Comparison of ENCODE assay signal across 9 mouse cellular contexts in genomic region chr6:78899952-78900351, GRCm38 (mm10).
DNase-seq lines count a peak whose midpoint lies in the region; ATAC-seq and TF ChIP-seq lines count a peak whose summit lies in the region.
"Had no signal": no experiment of that assay in that cellular context is flagged by ENCODE, and none has a peak within 500 bp of the region (broad histone marks: within the 10 kb centered on the region; RNA-seq: fewer than 3 reads in every experiment).

No protein-coding gene starts in this region.

- H3K9ac ChIP-seq in midbrain, embryonic 11.5 days (ENCODE audit: low read length) = no peak overlapping the region
- H3K9ac ChIP-seq in midbrain, embryonic 16.5 days (ENCODE audit: low read depth, low read length) = no peak overlapping the region
- no peak overlapping the region for H3K9ac ChIP-seq in lung, postnatal 0 days (replicated peaks; ENCODE audit: low read depth)
- H3K9ac ChIP-seq: limb, embryonic 12.5 days had no signal

- DNase-seq in frontal cortex, postnatal 10 days (ENCODE audit: low spot score in 2 of 2) = no peak
- peak; percentile 92 for DNase-seq in midbrain, embryonic 11.5 days (ENCODE audit: low spot score, missing footprints)
- peak; percentile 70 for DNase-seq in adrenal gland, postnatal 10 days
- DNase-seq in forelimb bud, embryonic 11.5 days (ENCODE audit: low read depth, low spot score) = peak; percentile 71
- DNase-seq in lung, postnatal 0 days (ENCODE audit: low spot score) = peak; percentile 32
- DNase-seq in spleen, adult 12 weeks (ENCODE audit: low spot score) = no peak

- H3K27ac ChIP-seq in midbrain, embryonic 11.5 days (ENCODE audit: low read depth, low read length) = no peak overlapping the region
- H3K27ac ChIP-seq in midbrain, embryonic 16.5 days (ENCODE audit: low read length) = no peak overlapping the region
- no peak overlapping the region for H3K27ac ChIP-seq in lung, postnatal 0 days (ENCODE audit: low read length)
- H3K27ac ChIP-seq: limb, embryonic 12.5 days had no signal

- no peaks in the 10 kb centered on the region for H3K36me3 ChIP-seq in midbrain, embryonic 11.5 days (ENCODE audit: control insufficient read depth, insufficient read depth, low read length)
- no peaks in the 10 kb centered on the region for H3K36me3 ChIP-seq in midbrain, embryonic 16.5 days (ENCODE audit: control insufficient read depth, insufficient read depth, low read length)
- H3K36me3 ChIP-seq in lung, postnatal 0 days (ENCODE audit: insufficient read depth, low read length) = no peaks in the 10 kb centered on the region
- H3K36me3 ChIP-seq: limb, embryonic 12.5 days had no signal

- H3K4me2 ChIP-seq in midbrain, embryonic 11.5 days = no peak overlapping the region
- no peak overlapping the region for H3K4me2 ChIP-seq in midbrain, embryonic 16.5 days (ENCODE audit: low read length)
- H3K4me2 ChIP-seq in lung, postnatal 0 days (replicated peaks; ENCODE audit: low read depth, low read length) = no peak overlapping the region
- H3K4me2 ChIP-seq: limb, embryonic 12.5 days had no signal

- no peak overlapping the region for H3K4me3 ChIP-seq in midbrain, embryonic 11.5 days (ENCODE audit: low read depth, low read length)
- H3K4me3 ChIP-seq in midbrain, embryonic 16.5 days (ENCODE audit: low read depth, low read length) = no peak overlapping the region
- H3K4me3 ChIP-seq in lung, postnatal 0 days (ENCODE audit: low read depth, low read length) = no peak overlapping the region
- H3K4me3 ChIP-seq: limb, embryonic 12.5 days had no signal

- no peaks in the 10 kb centered on the region for H3K4me1 ChIP-seq in midbrain, embryonic 11.5 days (ENCODE audit: control insufficient read depth, insufficient read depth, low read length)
- H3K4me1 ChIP-seq in midbrain, embryonic 16.5 days (ENCODE audit: control insufficient read depth, insufficient read depth, low read length) = no peaks in the 10 kb centered on the region
- no peaks in the 10 kb centered on the region for H3K4me1 ChIP-seq in lung, postnatal 0 days (ENCODE audit: insufficient read depth, low read depth, low read length)
- H3K4me1 ChIP-seq: limb, embryonic 12.5 days had no signal

- H3K27me3 ChIP-seq in midbrain, embryonic 11.5 days (ENCODE audit: control insufficient read depth, insufficient read depth, low read length) = no peaks in the 10 kb centered on the region
- H3K27me3 ChIP-seq in midbrain, embryonic 16.5 days (ENCODE audit: control insufficient read depth, insufficient read depth, low read depth, low read length) = no peaks in the 10 kb centered on the region
- no peaks in the 10 kb centered on the region for H3K27me3 ChIP-seq in lung, postnatal 0 days (replicated peaks; ENCODE audit: insufficient read depth, low read length)
- H3K27me3 ChIP-seq: limb, embryonic 12.5 days had no signal

- peak; percentile 65 for TF ChIP-seq CTCF in lung, postnatal 0 days (IDR thresholded peaks at IDR 0.05)

- ATAC-seq in frontal cortex, adult (ENCODE audit: low TSS enrichment) = peak; percentile 34; the same call in 1 of the 2 replicates
- no peak; the same call in 1 of the 2 replicates for ATAC-seq in midbrain, embryonic 11.5 days (ENCODE audit: low FRiP score)
- ATAC-seq in midbrain, embryonic 16.5 days = no peak
- no peak for ATAC-seq in lung, postnatal 0 days

- no peak for TF ChIP-seq EP300 in lung, postnatal 0 days (IDR thresholded peaks at IDR 0.05)

- 2% methylated on average over 2 of the region's 2 CpGs for WGBS in midbrain, embryonic 11.5 days
- WGBS in midbrain, embryonic 16.5 days = 10% methylated on average over 2 of the region's 2 CpGs
- WGBS in lung, postnatal 0 days = 5% methylated on average over 2 of the region's 2 CpGs

- no peaks in the 10 kb centered on the region for H3K9me3 ChIP-seq in midbrain, embryonic 11.5 days (ENCODE audit: control insufficient read depth, low read length)
- H3K9me3 ChIP-seq in midbrain, embryonic 16.5 days (replicated peaks; ENCODE audit: control insufficient read depth, low read length, poor library complexity, severe bottlenecking) = no peaks in the 10 kb centered on the region
- H3K9me3 ChIP-seq in lung, postnatal 0 days (ENCODE audit: low read length) = no peaks in the 10 kb centered on the region
- H3K9me3 ChIP-seq: limb, embryonic 12.5 days had no signal

Comparison
In these comparisons a context has a peak if more than half of its experiments do, and no peak if none do; other contexts are left out.
1. DNase-seq: peak in midbrain, embryonic 11.5 days (single experiment), adrenal gland, postnatal 10 days (single experiment), forelimb bud, embryonic 11.5 days (single experiment) and lung, postnatal 0 days (single experiment); none in frontal cortex, postnatal 10 days (0 of 2) and spleen, adult 12 weeks (single experiment).